Mouse (Mus musculus) mouse embryonic stem cell (cell line): ENCODE results near the gene Coq10a.

Experiments
- in situ Hi-C, 2 experiments: fragments of 300-500 bp; cut with MboI; formaldehyde crosslinking; loops; 1 replicate in 1 of 2; 3 replicates in 1 of 2; pipeline ENCODE4 v1.14.3; 2019 to 2020; ENCODE audit warnings: low sequenced_read_pairs in 2 of 2, low pct_unique_long_range_greater_than_20kb in 1 of 2, mixed read lengths in 1 of 2; ENCODE audit not compliant: unreplicated experiment in 1 of 2

The Coq10a gene

GRCm38 (mm10) chr10:128368402-128369217 is at the start of gene Coq10a:
Gene Coq10a, minus strand, starts transcription at chr10:128368997.
- in situ Hi-C loops = no loop called here

GRCm38 (mm10) chr10:128414848-128415247 is 46.1 kb upstream of the Coq10a start:
- in situ Hi-C loops = no loop called here

- in situ Hi-C loops = no loop called here
Observed at GRCm38 (mm10) chr10:128413076-128413475, 44.3 kb upstream of the Coq10a start.

GRCm38 (mm10) chr10:128412558-128412957 is 43.8 kb upstream of the Coq10a start:
- in situ Hi-C loops = no loop called here

GRCm38 (mm10) chr10:128412055-128412381 is 43.2 kb upstream of the Coq10a start:
- in situ Hi-C loops = no loop called here

- in situ Hi-C loops = no loop called here
Observed at GRCm38 (mm10) chr10:128411211-128412054, 42.6 kb upstream of the Coq10a start, which contains the start of the genes Nabp2 and Rnf41. Gene Nabp2, minus strand, starts transcription at chr10:128411492. Gene Rnf41, plus strand, starts transcription at chr10:128411657.

- in situ Hi-C loops = no loop called here
Observed at GRCm38 (mm10) chr10:128410560-128410845, 41.7 kb upstream of the Coq10a start.

- in situ Hi-C loops = no loop called here
Observed at GRCm38 (mm10) chr10:128409692-128410559, 41.1 kb upstream of the Coq10a start.

- in situ Hi-C loops = no loop called here
Observed at GRCm38 (mm10) chr10:128408591-128409535, 40.1 kb upstream of the Coq10a start.

- in situ Hi-C loops = no loop called here
Observed at GRCm38 (mm10) chr10:128403931-128404330, 35.1 kb upstream of the Coq10a start.

- in situ Hi-C loops = no loop called here
Observed at GRCm38 (mm10) chr10:128401638-128402037, 32.8 kb upstream of the Coq10a start.

- in situ Hi-C loops = no loop called here
Observed at GRCm38 (mm10) chr10:128401056-128401455, 32.3 kb upstream of the Coq10a start, which contains the start of gene Slc39a5. Gene Slc39a5, minus strand, starts transcription at chr10:128401229.

- in situ Hi-C loops = no loop called here
Observed at GRCm38 (mm10) chr10:128400338-128400737, 31.5 kb upstream of the Coq10a start.

- in situ Hi-C loops = no loop called here
Observed at GRCm38 (mm10) chr10:128397466-128397865, 28.7 kb upstream of the Coq10a start.

- in situ Hi-C loops = no loop called here
Observed at GRCm38 (mm10) chr10:128396716-128397264, 28.0 kb upstream of the Coq10a start.

- in situ Hi-C loops = no loop called here
Observed at GRCm38 (mm10) chr10:128396017-128396673, 27.3 kb upstream of the Coq10a start.

GRCm38 (mm10) chr10:128391850-128392249 is 23.1 kb upstream of the Coq10a start:
- in situ Hi-C loops = no loop called here
